Mouse (Mus musculus): ENCODE results near the gene Olfml2a. TPM values are rescaled to one million over a fixed set of nuclear protein-coding genes. Genes with fewer than 3 reads are reported as not detected.

The Olfml2a gene
- total and polyA plus RNA-seq, 2 experiments from 2014 or later = 3.3 to 12.7 TPM

DNA sequence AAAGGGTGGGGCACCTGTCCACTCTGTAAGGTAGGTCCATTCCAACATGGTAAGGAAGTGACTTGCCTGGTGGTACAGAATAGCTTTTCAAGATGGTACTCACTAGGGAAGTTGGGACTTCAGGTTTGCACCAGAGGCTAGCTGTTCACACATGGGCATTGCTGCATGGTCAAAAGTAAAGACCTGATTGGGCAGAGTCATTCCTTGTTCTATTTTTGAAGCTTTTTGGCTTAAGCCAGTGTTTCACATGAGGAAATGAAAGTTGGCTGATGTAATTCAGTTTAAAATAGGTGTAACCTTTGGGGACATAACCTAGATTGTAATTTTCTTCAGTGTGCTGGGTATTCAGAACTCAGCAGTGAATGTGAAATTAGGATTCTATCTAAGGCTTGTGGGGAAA is 79.5 kb downstream of the Olfml2a start:
- no peak for ATAC-seq (ENCODE audit: insufficient read depth, low read depth)
- no peak for DNase-seq (ENCODE audit: low spot score)
- Histone ChIP-seq H3K27me3 (ENCODE audit: control insufficient read depth, insufficient read depth, low read length) (no peaks in the 10 kb centered on the region), H3K9ac (replicated peaks; ENCODE audit: low read depth, low read length) (no peak overlapping the region), H3K36me3 (replicated peaks; ENCODE audit: control insufficient read depth, insufficient read depth, low read length) (peaks cover 36% of the 10 kb centered on the region), H3K4me2 (ENCODE audit: low read depth, low read length) (no peak overlapping the region), H3K4me1 (ENCODE audit: control insufficient read depth, insufficient read depth) (peaks cover 23% of the 10 kb centered on the region; the same call in 1 of the 2 replicates), H3K9me3 (replicated peaks; ENCODE audit: control insufficient read depth, low read length) (no peaks in the 10 kb centered on the region), H3K4me3 (ENCODE audit: low read depth, low read length) (no peak overlapping the region), H3K27ac (ENCODE audit: low read depth) (peak overlapping the region; percentile 43; the same call in 1 of the 2 replicates)
- TF ChIP-seq CTCF (IDR thresholded peaks at IDR 0.05; ENCODE audit: low read depth) (no peak), EP300 (IDR thresholded peaks at IDR 0.05; ENCODE audit: low read depth) (no peak)

DNA sequence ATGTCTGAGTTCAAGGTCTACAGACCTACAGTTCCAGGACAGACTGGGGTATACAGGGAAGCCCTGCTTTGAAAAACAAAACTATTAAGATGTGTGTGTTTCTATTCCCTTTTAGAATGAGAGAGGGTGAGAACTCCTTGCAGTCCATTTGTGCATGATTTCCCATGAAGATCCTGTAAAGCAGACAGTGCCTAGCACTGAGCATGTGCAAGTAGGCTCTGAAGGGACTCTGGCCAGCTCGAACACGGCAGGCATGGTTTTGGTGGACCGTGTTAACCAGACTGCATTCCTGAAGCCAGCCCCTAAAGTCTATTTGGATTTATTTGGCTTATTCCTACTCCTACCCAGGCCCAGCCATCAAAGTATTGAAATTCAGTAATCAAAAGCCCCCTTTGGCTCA is 80.2 kb downstream of the Olfml2a start:
- Histone ChIP-seq H3K4me3 (ENCODE audit: low read depth, low read length) (no peak overlapping the region), H3K27ac (ENCODE audit: low read depth) (peak overlapping the region; percentile 43; the same call in 1 of the 2 replicates), H3K9ac (replicated peaks; ENCODE audit: low read depth, low read length) (no peak overlapping the region; the same call in 1 of the 2 replicates), H3K4me2 (ENCODE audit: low read depth, low read length) (no peak overlapping the region), H3K4me1 (ENCODE audit: control insufficient read depth, insufficient read depth) (peaks cover 23% of the 10 kb centered on the region; the same call in 1 of the 2 replicates), H3K27me3 (ENCODE audit: control insufficient read depth, insufficient read depth, low read length) (no peaks in the 10 kb centered on the region), H3K9me3 (replicated peaks; ENCODE audit: control insufficient read depth, low read length) (no peaks in the 10 kb centered on the region), H3K36me3 (replicated peaks; ENCODE audit: control insufficient read depth, insufficient read depth, low read length) (peaks cover 42% of the 10 kb centered on the region)
- 77% methylated on average over 3 of the region's 3 CpGs for WGBS
- TF ChIP-seq CTCF (IDR thresholded peaks at IDR 0.05; ENCODE audit: low read depth) (no peak), EP300 (IDR thresholded peaks at IDR 0.05; ENCODE audit: low read depth) (no peak)
- ATAC-seq (ENCODE audit: insufficient read depth, low read depth) (no peak), DNase-seq (ENCODE audit: low spot score) (no peak)

DNA sequence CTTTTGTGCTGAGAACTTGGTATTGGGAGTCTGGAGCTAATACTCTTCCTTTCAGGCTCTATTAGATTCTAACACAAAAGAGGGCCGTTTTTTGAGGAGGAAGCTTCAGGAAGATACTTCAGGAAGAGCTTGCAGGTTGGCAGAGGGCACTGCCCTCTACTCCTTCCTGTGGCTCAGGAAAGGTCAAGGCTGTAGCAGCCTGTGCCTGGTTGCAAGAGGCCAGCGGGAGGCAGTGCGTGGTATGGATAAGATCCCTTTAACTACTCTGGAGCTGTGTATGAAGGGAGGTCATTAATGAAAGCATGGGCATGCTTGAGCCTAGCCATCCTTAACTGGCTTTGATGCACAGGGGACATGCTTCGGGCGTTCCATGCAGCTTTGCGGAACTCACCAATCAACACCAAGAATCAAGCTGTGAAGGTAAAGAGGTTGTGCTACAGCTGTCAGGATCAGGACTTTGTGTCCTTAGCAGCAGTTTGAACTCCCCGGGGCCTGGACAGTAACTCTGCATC is 81.0 kb downstream of the Olfml2a start:
- Histone ChIP-seq H3K4me3 (ENCODE audit: low read depth, low read length) (no peak overlapping the region), H3K27me3 (ENCODE audit: control insufficient read depth, insufficient read depth, low read length) (no peaks in the 10 kb centered on the region), H3K4me2 (ENCODE audit: low read depth, low read length) (no peak overlapping the region), H3K36me3 (replicated peaks; ENCODE audit: control insufficient read depth, insufficient read depth, low read length) (peaks cover 51% of the 10 kb centered on the region), H3K4me1 (ENCODE audit: control insufficient read depth, insufficient read depth) (peaks cover 23% of the 10 kb centered on the region; the same call in 1 of the 2 replicates), H3K9me3 (replicated peaks; ENCODE audit: control insufficient read depth, low read length) (no peaks in the 10 kb centered on the region), H3K9ac (replicated peaks; ENCODE audit: low read depth, low read length) (no peak overlapping the region), H3K27ac (ENCODE audit: low read depth) (no peak overlapping the region)
- DNase-seq (ENCODE audit: low spot score) (no peak), ATAC-seq (ENCODE audit: insufficient read depth, low read depth) (no peak)
- TF ChIP-seq CTCF (IDR thresholded peaks at IDR 0.05; ENCODE audit: low read depth) (no peak), EP300 (IDR thresholded peaks at IDR 0.05; ENCODE audit: low read depth) (no peak)
- WGBS = 73% methylated on average over 7 of the region's 7 CpGs

Other genes starting within 250 kb of the Olfml2a start
- not detected in 2 replicates for gene Nr5a1, start 217.4 kb upstream of the Olfml2a start, total RNA-seq (2014; rRNA removed; ENCODE audit: low replicate concordance)
- gene Nr5a1, start 217.4 kb upstream of the Olfml2a start, polyA plus RNA-seq (2015; fragmentation: Nextera tagmentation; extraction: Ambion mirVana) = not detected in 2 replicates
- 0.99 and 8.7 TPM in 2 replicates for gene Nr6a1, start 4.3 kb upstream of the Olfml2a start, total RNA-seq (2014; rRNA removed; ENCODE audit: low replicate concordance)
- gene Nr6a1, start 4.3 kb upstream of the Olfml2a start, polyA plus RNA-seq (2015; fragmentation: Nextera tagmentation; extraction: Ambion mirVana) = 0.21 and 0.31 TPM in 2 replicates
- 0.08 TPM in 1 of 2 replicates, not detected in the other for gene Wdr38, start 65.5 kb downstream of the Olfml2a start, total RNA-seq (2014; rRNA removed; ENCODE audit: low replicate concordance)
- 0.83 and 1.1 TPM in 2 replicates for gene Wdr38, start 65.5 kb downstream of the Olfml2a start, polyA plus RNA-seq (2015; fragmentation: Nextera tagmentation; extraction: Ambion mirVana)
- gene Arpc5l, start 73.4 kb downstream of the Olfml2a start, total RNA-seq (2014; rRNA removed; ENCODE audit: low replicate concordance) = 13.4 and 36.2 TPM in 2 replicates
- gene Arpc5l, start 73.4 kb downstream of the Olfml2a start, polyA plus RNA-seq (2015; fragmentation: Nextera tagmentation; extraction: Ambion mirVana) = 83.0 and 87.2 TPM in 2 replicates
- 54.2 and 56.4 TPM in 2 replicates for gene Rpl35, start 73.6 kb downstream of the Olfml2a start, total RNA-seq (2014; rRNA removed; ENCODE audit: low replicate concordance)
- gene Rpl35, start 73.6 kb downstream of the Olfml2a start, polyA plus RNA-seq (2015; fragmentation: Nextera tagmentation; extraction: Ambion mirVana) = 539 and 573 TPM in 2 replicates
- 7.7 and 12.4 TPM in 2 replicates for gene Golga1, start 133.6 kb downstream of the Olfml2a start, total RNA-seq (2014; rRNA removed; ENCODE audit: low replicate concordance)
- gene Golga1, start 133.6 kb downstream of the Olfml2a start, polyA plus RNA-seq (2015; fragmentation: Nextera tagmentation; extraction: Ambion mirVana) = 19.2 and 21.2 TPM in 2 replicates